Mouse (Mus musculus) forebrain, embryonic 14.5 days (tissue): Measurements from ENCODE around the gene Mgat4e. TPM values are rescaled to one million over a fixed set of nuclear protein-coding genes. Genes with fewer than 3 reads are reported as not detected.

Source experiments
- ATAC-seq: fragments of 200-750 bp; cut with Nextera tagmentation; 2 replicates; pipeline ENCODE4 v1.8.0; 2017; ENCODE audit warnings: mild to moderate bottlenecking, moderate library complexity
- DNase-seq: peaks from one replicate; pipeline ENCODE4 v3.0.0-alpha.2; 2015; ENCODE audit warnings: low spot score
- H3K27ac ChIP-seq: fragments of 300-500 bp; sonication (generic); 2 replicates; pipeline ENCODE4 v1.5.1; 2014; ENCODE audit warnings: low read depth, mild to moderate bottlenecking, control low read depth, low read length, moderate library complexity
- H3K27me3 ChIP-seq: fragments of 300-500 bp; sonication (generic); replicated peaks from 2 replicates; pipeline ENCODE4 v1.6.1; 2014; ENCODE audit warnings: low read length, control low read depth, mixed read lengths; ENCODE audit not compliant: control insufficient read depth, insufficient read depth
- H3K36me3 ChIP-seq: fragments of 300-500 bp; sonication (generic); 2 replicates; pipeline ENCODE4 v1.6.1; 2014; ENCODE audit warnings: low read length, control low read depth; ENCODE audit not compliant: control insufficient read depth, insufficient read depth
- H3K4me1 ChIP-seq: fragments of 300-500 bp; sonication (generic); 2 replicates; pipeline ENCODE4 v1.6.1; 2014; ENCODE audit warnings: antibody characterized with exemption, low read length, control low read depth; ENCODE audit not compliant: control insufficient read depth, insufficient read depth
- H3K4me2 ChIP-seq: fragments of 300-500 bp; sonication (generic); 2 replicates; pipeline ENCODE4 v1.6.1; 2014; ENCODE audit warnings: mild to moderate bottlenecking, control low read depth, low read length
- H3K4me3 ChIP-seq: fragments of 300-500 bp; sonication (generic); 2 replicates; pipeline ENCODE4 v1.5.1; 2014; ENCODE audit warnings: low read depth, low read length, control low read depth
- H3K9ac ChIP-seq: fragments of 300-500 bp; sonication (generic); 2 replicates; pipeline ENCODE4 v1.6.1; 2014; ENCODE audit warnings: mild to moderate bottlenecking, low read length, control low read depth, moderate library complexity
- H3K9me3 ChIP-seq: fragments of 300-500 bp; sonication (generic); replicated peaks from 2 replicates; pipeline ENCODE4 v1.6.1; 2016; ENCODE audit warnings: low read length, control low read depth, mixed read lengths; ENCODE audit not compliant: control insufficient read depth
- WGBS: fragments of 180-500 bp; shearing (Covaris S2); extraction: QIAGEN DNeasy Blood & Tissue Kit; methylation state at CpG from one replicate; pipeline ENCODE4 v1.1.7; 2014; 5-methylcytosine and 5-hydroxymethylcytosine counted together
- polyA plus RNA-seq: library from polyadenylated mRNA; unstranded; fragments of >200 nt; fragmentation: Nextera tagmentation; extraction: Ambion mirVana; gene quantifications from 2 replicates; pipeline ENCODE4 v1.2.1, GENCODE M21; 2014

The Mgat4e gene
- polyA plus RNA-seq, 1 experiment from 2014 or later = not detected

DNA sequence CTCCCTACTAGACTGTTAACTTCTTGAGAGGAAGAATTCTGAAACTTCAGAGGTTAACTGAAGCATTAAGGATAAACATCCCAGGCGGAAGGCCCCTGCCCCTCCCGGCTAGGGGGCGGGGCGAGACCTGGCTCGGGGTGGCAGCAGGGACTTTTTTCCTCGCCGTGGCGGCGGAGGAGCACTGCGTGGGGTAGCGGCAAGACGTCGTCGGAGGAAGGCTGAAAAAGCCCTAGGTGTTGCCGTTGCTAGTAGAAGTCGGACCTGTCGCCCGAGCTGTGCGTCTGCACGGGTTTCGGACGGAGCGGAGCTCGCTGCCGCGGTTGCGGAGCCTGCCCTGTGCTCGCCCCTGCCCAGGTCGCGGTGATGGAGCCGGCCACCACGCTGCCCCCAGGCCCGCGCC lies 10.5 kb upstream of the Mgat4e start, which contains the start of gene Kdm5b:
Gene Kdm5b (plus strand): TSS at position 196 of the 400 bp plus-strand sequence.
- WGBS = under 1% methylated on average over 34 of the region's 34 CpGs
- no peaks in the 10 kb centered on the region for H3K36me3 ChIP-seq
- DNase-seq (peak; percentile 92), ATAC-seq (peak; percentile 22)
- H3K4me1 ChIP-seq = peaks cover 15% of the 10 kb centered on the region
- peak within 1 kb of the TSS; percentile 65 for H3K4me2 ChIP-seq
- H3K4me3 ChIP-seq = peak within 1 kb of the TSS; percentile 100
- H3K27ac ChIP-seq = peak within 1 kb of the TSS; percentile 94
- no peaks in the 10 kb centered on the region for H3K27me3 ChIP-seq
- H3K9me3 ChIP-seq = no peaks in the 10 kb centered on the region
- H3K9ac ChIP-seq = peak within 1 kb of the TSS; percentile 99

DNA sequence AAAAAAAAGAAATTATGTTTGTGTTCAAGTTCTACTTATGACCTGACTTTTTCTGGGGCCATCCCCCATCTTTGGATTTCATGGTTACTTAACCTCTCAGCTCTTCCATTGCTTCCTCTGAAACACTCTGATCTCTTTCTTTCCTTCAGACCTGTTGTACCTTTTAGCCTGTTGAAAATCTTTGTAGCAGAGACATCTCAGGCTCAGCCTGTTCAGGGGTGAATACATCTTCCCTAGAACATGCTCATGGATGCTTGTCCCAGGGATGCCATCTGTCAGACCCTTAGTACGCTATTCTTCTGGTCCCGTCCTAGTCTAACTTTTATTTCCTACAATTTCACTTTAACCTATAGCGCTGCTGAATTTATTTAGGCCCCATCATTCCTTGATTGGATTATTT lies 9.7 kb upstream of the Mgat4e start:
- peaks cover 15% of the 10 kb centered on the region for H3K4me1 ChIP-seq
- H3K36me3 ChIP-seq = no peaks in the 10 kb centered on the region
- H3K27ac ChIP-seq = no peak overlapping the region
- 77% methylated on average over 3 of the region's 3 CpGs for WGBS
- H3K4me2 ChIP-seq = no peak overlapping the region
- H3K4me3 ChIP-seq = no peak overlapping the region
- no peak overlapping the region for H3K9ac ChIP-seq
- no peaks in the 10 kb centered on the region for H3K9me3 ChIP-seq
- no peaks in the 10 kb centered on the region for H3K27me3 ChIP-seq
- DNase-seq (no peak), ATAC-seq (no peak)

DNA sequence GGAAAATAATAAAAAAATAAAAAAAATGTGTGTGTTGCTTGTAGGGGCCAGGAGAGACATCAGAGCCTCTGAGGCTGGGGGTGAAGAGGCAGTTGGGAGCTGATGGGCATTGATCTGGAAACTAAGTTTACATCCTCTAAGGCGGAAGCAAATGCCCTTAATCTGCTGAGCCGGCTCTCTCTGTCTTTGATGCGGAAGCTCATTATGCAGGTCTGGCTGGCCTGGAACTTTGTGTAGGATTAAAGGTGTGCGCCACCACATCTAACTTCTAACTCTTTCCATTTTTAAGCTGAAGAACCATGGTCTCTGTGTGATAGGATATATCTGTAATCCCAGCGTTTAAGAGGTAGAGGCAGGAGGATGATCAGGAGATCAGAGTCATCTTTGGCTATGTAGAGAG lies 9.0 kb upstream of the Mgat4e start:
- peaks cover 13% of the 10 kb centered on the region for H3K4me1 ChIP-seq
- H3K9ac ChIP-seq = no peak overlapping the region
- H3K9me3 ChIP-seq = no peaks in the 10 kb centered on the region
- WGBS = 29% methylated on average over 5 of the region's 5 CpGs
- no peak overlapping the region for H3K4me3 ChIP-seq
- no peak for ATAC-seq
- H3K27ac ChIP-seq = no peak overlapping the region
- DNase-seq = no peak
- no peaks in the 10 kb centered on the region for H3K36me3 ChIP-seq
- H3K27me3 ChIP-seq = no peaks in the 10 kb centered on the region
- H3K4me2 ChIP-seq = no peak overlapping the region

DNA sequence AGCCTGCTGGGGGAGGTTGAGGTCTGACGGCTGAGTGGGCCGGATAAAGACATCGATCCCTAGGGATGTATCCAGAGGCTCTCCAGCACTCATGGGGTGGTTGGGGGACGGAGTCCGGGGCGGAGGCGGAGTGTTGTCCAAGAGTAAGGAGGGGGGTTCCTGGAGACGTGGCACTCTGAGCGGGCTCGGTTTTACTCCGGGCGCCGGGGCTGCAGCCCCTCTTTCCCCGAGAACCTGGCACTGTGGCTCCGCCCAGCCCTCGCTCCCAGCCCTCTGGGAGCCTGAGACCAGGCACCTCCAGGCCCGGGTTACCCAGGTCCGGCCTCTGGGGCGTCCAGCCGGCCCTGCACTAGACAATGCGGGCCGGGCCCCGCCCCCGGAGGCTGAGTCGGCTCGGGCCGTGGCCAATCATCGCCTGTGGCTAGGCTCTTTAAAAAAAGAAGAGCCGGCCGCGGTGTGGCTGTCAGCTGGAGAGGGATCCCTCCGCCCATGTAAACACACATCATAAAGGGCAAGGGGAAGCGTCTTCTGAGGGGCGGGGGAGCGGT lies 7.3 kb upstream of the Mgat4e start:
- H3K27ac ChIP-seq = peak overlapping the region; percentile 93

DNA sequence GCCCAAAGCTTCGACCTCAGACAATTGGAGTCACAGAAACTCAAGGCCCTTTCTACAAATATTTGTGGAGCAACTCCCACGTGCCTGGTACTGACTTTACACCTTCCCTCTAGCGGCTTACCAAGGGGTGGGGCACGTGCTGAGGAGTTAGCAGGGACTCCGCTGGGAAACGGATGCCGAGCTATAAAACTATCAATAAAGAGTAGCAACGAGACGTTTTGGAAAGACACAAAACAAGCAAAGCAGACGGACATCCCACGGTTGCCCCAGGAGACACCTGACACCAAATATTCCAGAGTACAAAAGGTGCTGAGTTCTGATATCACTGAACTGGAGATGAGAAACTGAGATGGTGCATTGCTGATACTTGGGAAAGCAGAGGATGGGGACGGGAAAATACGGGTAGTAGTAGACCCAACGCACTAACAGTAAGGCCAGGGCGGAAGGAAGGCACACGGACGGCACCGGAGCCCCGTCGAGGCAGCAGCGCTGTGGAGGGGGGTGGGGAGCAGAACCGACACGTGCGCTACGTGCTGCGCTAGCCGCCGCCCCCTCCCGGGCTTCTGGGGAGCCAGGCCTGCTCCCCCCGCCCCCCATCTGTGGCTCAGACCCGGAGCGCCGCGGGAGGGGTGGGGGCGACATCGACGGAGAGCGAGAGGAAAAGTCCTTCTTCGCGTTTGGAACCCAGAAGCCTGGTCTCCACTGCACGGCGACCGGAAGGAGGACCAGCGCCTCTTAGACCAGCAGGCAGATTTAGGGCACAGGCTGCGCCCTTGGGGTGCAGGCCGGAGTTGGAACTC lies 6.6 kb upstream of the Mgat4e start:
- H3K4me1 ChIP-seq = 0 out of 2 replicates have a peak, but pooled peaks cover 3% of the 10 kb centered on the region
- peak overlapping the region; percentile 59 for H3K4me3 ChIP-seq
- peak overlapping the region; percentile 84 for H3K4me2 ChIP-seq
- H3K9me3 ChIP-seq = no peaks in the 10 kb centered on the region
- no peaks in the 10 kb centered on the region for H3K36me3 ChIP-seq
- H3K27ac ChIP-seq = peak overlapping the region; percentile 93
- peak; percentile 47 for ATAC-seq
- under 1% methylated on average over 46 of the region's 46 CpGs for WGBS
- peak overlapping the region; percentile 85 for H3K9ac ChIP-seq
- peak; percentile 69 for DNase-seq
- no peaks in the 10 kb centered on the region for H3K27me3 ChIP-seq

More for the DNA sequence above, 7.3 kb upstream of the Mgat4e start:
- WGBS = under 1% methylated on average over 35 of the region's 35 CpGs
- peak; percentile 98 for DNase-seq
- Histone ChIP-seq H3K9ac (peak overlapping the region; percentile 85), H3K4me3 (peak overlapping the region; percentile 59), H3K27me3 (no peaks in the 10 kb centered on the region), H3K9me3 (no peaks in the 10 kb centered on the region), H3K4me2 (peak overlapping the region; percentile 84), H3K36me3 (no peaks in the 10 kb centered on the region), H3K4me1 (0 out of 2 replicates have a peak, but pooled peaks cover 3% of the 10 kb centered on the region)
- peak; percentile 95 for ATAC-seq

DNA sequence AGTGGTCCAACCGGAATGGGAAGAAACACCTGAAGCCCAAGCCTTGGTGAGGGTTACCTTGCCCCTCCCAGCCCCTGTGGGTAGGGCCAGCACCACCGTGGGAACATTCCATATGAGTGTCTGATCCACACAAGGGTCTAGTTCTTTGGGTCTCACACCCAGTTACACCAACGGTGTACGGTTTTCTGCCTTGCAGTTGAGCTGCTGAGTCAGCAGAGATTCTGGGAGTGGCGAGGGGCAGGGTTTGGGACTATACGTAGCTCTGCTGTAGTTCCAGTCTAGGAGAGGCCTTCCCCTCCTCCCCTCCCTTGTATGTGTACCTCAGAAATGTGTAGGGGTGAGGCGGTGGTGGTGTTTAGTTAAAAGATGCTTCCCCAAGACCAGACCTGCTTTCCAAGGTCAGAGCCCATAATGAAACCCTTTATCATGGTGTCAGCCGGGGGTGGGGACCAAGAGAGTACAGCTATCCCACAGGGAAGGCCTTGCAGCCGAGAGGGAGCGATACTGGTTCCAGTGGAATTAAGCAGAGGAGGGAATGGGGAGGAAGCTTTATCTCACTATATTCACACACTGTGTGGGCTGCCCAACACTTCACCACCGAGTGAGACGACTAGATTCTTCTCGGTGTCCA lies 5.9 kb upstream of the Mgat4e start:
- no peaks in the 10 kb centered on the region for H3K27me3 ChIP-seq
- 0 out of 2 replicates have a peak, but pooled peaks cover 3% of the 10 kb centered on the region for H3K4me1 ChIP-seq
- no peak overlapping the region for H3K4me3 ChIP-seq
- H3K27ac ChIP-seq = no peak overlapping the region
- H3K36me3 ChIP-seq = no peaks in the 10 kb centered on the region
- DNase-seq (no peak), ATAC-seq (no peak)
- H3K4me2 ChIP-seq = peak overlapping the region; percentile 84
- no peaks in the 10 kb centered on the region for H3K9me3 ChIP-seq
- no peak overlapping the region for H3K9ac ChIP-seq
- 38% methylated on average over 13 of the region's 13 CpGs for WGBS

DNA sequence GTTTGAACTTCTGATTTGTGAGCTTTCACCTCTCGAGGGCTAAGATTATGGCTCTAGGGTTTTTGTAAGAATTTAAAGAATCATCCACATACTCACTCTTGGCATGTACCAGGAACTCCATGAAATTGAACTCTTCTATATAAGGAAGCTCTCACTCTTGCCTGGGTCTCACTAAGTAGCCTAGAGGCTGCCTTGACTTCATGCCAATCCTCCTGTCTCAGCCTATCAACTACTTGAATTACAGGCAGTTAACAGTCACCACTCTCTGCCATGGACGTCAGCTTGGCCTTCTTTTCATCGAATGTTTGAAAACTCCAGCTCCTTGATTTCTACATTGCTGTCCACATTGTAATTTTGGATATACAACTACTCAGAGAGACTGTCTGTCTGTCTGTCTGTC lies 2.9 kb upstream of the Mgat4e start:
- no peaks in the 10 kb centered on the region for H3K27me3 ChIP-seq
- no peak overlapping the region for H3K4me3 ChIP-seq
- no peak for DNase-seq
- ATAC-seq = no peak
- 0 out of 2 replicates have a peak, but pooled peaks cover 3% of the 10 kb centered on the region for H3K4me1 ChIP-seq
- H3K9me3 ChIP-seq = no peaks in the 10 kb centered on the region
- no peak overlapping the region for H3K4me2 ChIP-seq
- H3K27ac ChIP-seq = no peak overlapping the region
- no peak overlapping the region for H3K9ac ChIP-seq
- 72% methylated on average over 3 of the region's 3 CpGs for WGBS
- no peaks in the 10 kb centered on the region for H3K36me3 ChIP-seq

DNA sequence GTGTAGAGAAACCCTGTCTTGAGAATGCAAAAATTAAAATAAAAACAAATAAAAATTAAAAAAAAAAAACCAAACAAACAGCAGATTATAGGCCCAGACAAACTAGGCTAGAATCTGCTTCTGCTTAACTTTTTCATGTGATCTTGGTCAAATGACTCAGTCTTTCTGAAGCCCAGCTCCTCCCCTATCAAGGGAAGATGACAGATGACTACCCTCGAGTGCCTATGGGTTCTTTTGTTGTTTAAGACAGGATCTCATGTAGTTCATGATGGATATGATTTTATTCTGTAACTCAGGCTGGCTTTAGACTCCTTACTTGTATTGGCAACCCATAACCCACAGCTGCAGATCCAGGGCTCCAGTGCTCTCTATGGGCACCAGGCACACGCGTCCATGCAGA lies 2.4 kb upstream of the Mgat4e start:
- ATAC-seq (no peak), DNase-seq (no peak)
- no peaks in the 10 kb centered on the region for H3K27me3 ChIP-seq
- no peak overlapping the region for H3K4me2 ChIP-seq
- no peak overlapping the region for H3K4me3 ChIP-seq
- WGBS = 91% methylated on average over 3 of the region's 3 CpGs
- no peaks in the 10 kb centered on the region for H3K36me3 ChIP-seq
- no peaks in the 10 kb centered on the region for H3K9me3 ChIP-seq
- H3K27ac ChIP-seq = no peak overlapping the region
- H3K9ac ChIP-seq = no peak overlapping the region
- H3K4me1 ChIP-seq = 0 out of 2 replicates have a peak, but pooled peaks cover 3% of the 10 kb centered on the region
